Mouse (Mus musculus) cerebellum, adult 2 months (tissue): ENCODE measurements around the gene Ppp1r14a.

ENCODE experiments used
- CTCF ChIP-seq: fragments of 200-500 bp; IDR thresholded peaks from 2 replicates; pipeline ENCODE4 v1.5.1; 2011; ENCODE audit warnings: low read depth, mild to moderate bottlenecking, control low read depth, low read length, moderate library complexity, borderline replicate concordance; ENCODE audit not compliant: insufficient read depth
- POLR2A ChIP-seq: fragments of 200-500 bp; IDR thresholded peaks from 2 replicates; pipeline ENCODE4 v1.6.1; 2011; ENCODE audit warnings: low read length, control low read depth, borderline replicate concordance; ENCODE audit not compliant: insufficient read depth

- TF ChIP-seq POLR2A = no peak
- TF ChIP-seq CTCF = no peak
Observed at GRCm38 (mm10) chr7:29259781-29260730, 29.1 kb upstream of the Ppp1r14a start.
